In genomic region chr19:60730281-60730852, GRCm38 (mm10) we compare ENCODE assay signal across 8 mouse cellular contexts. TPM values are rescaled to one million over a fixed set of nuclear protein-coding genes. Genes with fewer than 3 reads are reported as not detected.
DNase-seq lines count a peak whose midpoint lies in the region; ATAC-seq and TF ChIP-seq lines count a peak whose summit lies in the region.

No protein-coding gene starts in this region.

- H3K4me2 ChIP-seq in forebrain, postnatal 0 days (ENCODE audit: low read depth), result no peak overlapping the region
- H3K4me2 ChIP-seq in forebrain, embryonic 16.5 days (ENCODE audit: low read length), result no peak overlapping the region

- H3K4me3 ChIP-seq in forebrain, postnatal 0 days (ENCODE audit: low read depth, low read length), result no peak overlapping the region
- H3K4me3 ChIP-seq in forebrain, embryonic 16.5 days (replicated peaks; ENCODE audit: low read length), result no peak overlapping the region

- H3K9ac ChIP-seq in forebrain, postnatal 0 days, result no peak overlapping the region
- no peak overlapping the region for H3K9ac ChIP-seq in forebrain, embryonic 16.5 days (replicated peaks; ENCODE audit: low read depth, low read length)

- no peaks in the 10 kb centered on the region for H3K9me3 ChIP-seq in forebrain, postnatal 0 days (ENCODE audit: low read length)
- no peaks in the 10 kb centered on the region for H3K9me3 ChIP-seq in forebrain, embryonic 16.5 days (ENCODE audit: control insufficient read depth, low read length)

- H3K4me1 ChIP-seq in forebrain, postnatal 0 days (ENCODE audit: insufficient read depth), result no peaks in the 10 kb centered on the region
- H3K4me1 ChIP-seq in forebrain, embryonic 16.5 days (replicated peaks; ENCODE audit: control insufficient read depth, insufficient read depth, low read length), result no peaks in the 10 kb centered on the region

- no peak overlapping the region for H3K27ac ChIP-seq in forebrain, postnatal 0 days (ENCODE audit: low read depth, low read length)
- H3K27ac ChIP-seq in forebrain, embryonic 16.5 days (ENCODE audit: low read length), result no peak overlapping the region

- TF ChIP-seq CTCF in forebrain, postnatal 0 days (IDR thresholded peaks at IDR 0.05; ENCODE audit: low read depth), result peak; percentile 57

- H3K36me3 ChIP-seq in forebrain, postnatal 0 days (ENCODE audit: insufficient read depth), result no peaks in the 10 kb centered on the region
- no peaks in the 10 kb centered on the region for H3K36me3 ChIP-seq in forebrain, embryonic 16.5 days (ENCODE audit: control insufficient read depth, insufficient read depth)

- H3K27me3 ChIP-seq in forebrain, postnatal 0 days (ENCODE audit: insufficient read depth, low read length), result no peaks in the 10 kb centered on the region
- no peaks in the 10 kb centered on the region for H3K27me3 ChIP-seq in forebrain, embryonic 16.5 days (replicated peaks; ENCODE audit: control insufficient read depth, insufficient read depth, low read length)

- peak; percentile 10 for DNase-seq in forebrain, postnatal 0 days
- DNase-seq in 416B (ENCODE audit: low read depth), result peak; percentile 67
- peak; percentile 39 for DNase-seq in adrenal gland, adult 2 months
- DNase-seq in embryo, embryonic 10.5 days (ENCODE audit: low spot score), result peak; percentile 77
- peak; percentile 43 to 50 for DNase-seq in kidney, postnatal 25 days
- DNase-seq in thymus, postnatal 25 days, result peak; percentile 48

- ATAC-seq in forebrain, postnatal 0 days, result no peak
- no peak for ATAC-seq in forebrain, embryonic 16.5 days
- ATAC-seq in megakaryocyte progenitor cell, adult 5-6 weeks (replicated peaks; ENCODE audit: poor library complexity), result peak; percentile 100

- 51% methylated on average over 2 of the region's 2 CpGs for WGBS in forebrain, postnatal 0 days
- WGBS in forebrain, embryonic 16.5 days, result 39% methylated on average over 2 of the region's 2 CpGs

RNA-seq across cellular contexts. Expression of gene Nanos1, which starts 25.4 kb away (rescaled TPM):
- total RNA-seq in forebrain, postnatal 0 days (2014; rRNA removed), result 31.2 and 39.8 TPM in 2 replicates
- 13.8 and 16.5 TPM in 2 replicates for polyA plus RNA-seq in forebrain, postnatal 0 days (2015; fragmentation: Nextera tagmentation; extraction: Ambion mirVana)
- 11.5 and 13.0 TPM in 2 replicates for polyA plus RNA-seq in forebrain, embryonic 16.5 days (2015; fragmentation: Nextera tagmentation; extraction: Ambion mirVana)
- total RNA-seq in adrenal gland, adult 2 months (2021), result 1 to 10 TPM in 1 of 2 experiments, under 1 TPM in 1; 0.73 to 1.2 TPM
- 0.99 and 1.2 TPM in 2 replicates for polyA plus RNA-seq in adrenal gland, adult 2 months (2012; rRNA removed)
- total RNA-seq in megakaryocyte progenitor cell, adult 5-6 weeks (2015), result 1.7 and 2.0 TPM in 2 replicates
- 0.62 and 0.74 TPM in 2 replicates for total RNA-seq in megakaryocyte progenitor cell, adult 5-6 weeks (2017)

Comparison
In these comparisons a context has a peak if more than half of its experiments do, and no peak if none do; other contexts are left out.
1. DNase-seq: peak in every context shown above with its lines; median percentile 77 in embryo, embryonic 10.5 days; 67 in 416B; 48 in thymus, postnatal 25 days; 46 in kidney, postnatal 25 days; 39 in adrenal gland, adult 2 months; 10 in forebrain, postnatal 0 days.
2. RNA of gene Nanos1, which starts 25.4 kb away (total RNA-seq): 31.2 to 39.8 TPM in forebrain, postnatal 0 days; 0.62 to 2.0 TPM in megakaryocyte progenitor cell, adult 5-6 weeks and 0.73 to 1.2 TPM in adrenal gland, adult 2 months; every median in the first group is over 10 times any median in the second.